8 mouse cellular contexts compared by ENCODE assay signal in genomic region chr11:67586231-67586994, GRCm38 (mm10).
A peak's percentile ranks its signal among the peaks of the same experiment; 100 is the strongest.
DNase-seq lines count a peak whose midpoint lies in the region; ATAC-seq lines count a peak whose summit lies in the region.

No protein-coding gene starts in this region.

- WGBS in liver, embryonic 15.5 days (ENCODE audit: insufficient replicate concordance): 39% methylated on average over 3 of the region's 3 CpGs
- 37% methylated on average over 3 of the region's 3 CpGs for WGBS in liver, embryonic 12.5 days (ENCODE audit: insufficient replicate concordance)
- 48% methylated on average over 3 of the region's 3 CpGs for WGBS in embryonic facial prominence, embryonic 12.5 days

- no peaks in the 10 kb centered on the region for H3K4me1 ChIP-seq in liver, embryonic 15.5 days (replicated peaks)
- H3K4me1 ChIP-seq in liver, embryonic 12.5 days: peaks cover 2% of the 10 kb centered on the region; the same call in 1 of the 2 replicates
- no peaks in the 10 kb centered on the region; the same call in 1 of the 2 replicates for H3K4me1 ChIP-seq in embryonic facial prominence, embryonic 12.5 days

- H3K9ac ChIP-seq in liver, embryonic 15.5 days: no peak overlapping the region
- H3K9ac ChIP-seq in liver, embryonic 12.5 days: no peak overlapping the region
- no peak overlapping the region for H3K9ac ChIP-seq in embryonic facial prominence, embryonic 12.5 days

- no peak overlapping the region for H3K4me2 ChIP-seq in liver, embryonic 15.5 days
- H3K4me2 ChIP-seq in liver, embryonic 12.5 days: no peak overlapping the region
- no peak overlapping the region for H3K4me2 ChIP-seq in embryonic facial prominence, embryonic 12.5 days (replicated peaks)

- no peak overlapping the region; the same call in 1 of the 2 replicates for H3K27ac ChIP-seq in liver, embryonic 15.5 days (replicated peaks)
- no peak overlapping the region for H3K27ac ChIP-seq in liver, embryonic 12.5 days
- peak overlapping the region; percentile 47; the same call in 1 of the 2 replicates for H3K27ac ChIP-seq in embryonic facial prominence, embryonic 12.5 days

- no peak for ATAC-seq in liver, embryonic 15.5 days (ENCODE audit: insufficient read depth)
- ATAC-seq in liver, embryonic 12.5 days: no peak
- ATAC-seq in embryonic facial prominence, embryonic 12.5 days (ENCODE audit: insufficient number of reproducible peaks, insufficient read depth, low FRiP score, low TSS enrichment): no peak
- 0 out of 2 replicates have a peak, but pooled peaks have one; percentile 16 for ATAC-seq in monocyte, adult 5-6 weeks (replicated peaks; ENCODE audit: insufficient number of reproducible peaks, low FRiP score, low TSS enrichment, poor library complexity, severe bottlenecking)

- no peaks in the 10 kb centered on the region for H3K36me3 ChIP-seq in liver, embryonic 15.5 days (replicated peaks)
- H3K36me3 ChIP-seq in liver, embryonic 12.5 days: no peaks in the 10 kb centered on the region
- H3K36me3 ChIP-seq in embryonic facial prominence, embryonic 12.5 days: no peaks in the 10 kb centered on the region

- no peaks in the 10 kb centered on the region for H3K9me3 ChIP-seq in liver, embryonic 15.5 days (replicated peaks)
- H3K9me3 ChIP-seq in liver, embryonic 12.5 days (replicated peaks): no peaks in the 10 kb centered on the region
- H3K9me3 ChIP-seq in embryonic facial prominence, embryonic 12.5 days: no peaks in the 10 kb centered on the region

- H3K27me3 ChIP-seq in liver, embryonic 15.5 days: no peaks in the 10 kb centered on the region
- H3K27me3 ChIP-seq in liver, embryonic 12.5 days (replicated peaks): no peaks in the 10 kb centered on the region; the same call in 1 of the 2 replicates
- no peaks in the 10 kb centered on the region for H3K27me3 ChIP-seq in embryonic facial prominence, embryonic 12.5 days

- intact Hi-C loops in heart, postnatal 25 days (cut with DNase I): no loop called here

- H3K4me3 ChIP-seq in liver, embryonic 15.5 days (replicated peaks): 0 out of 2 replicates have a peak overlapping the region, but pooled peaks have one; percentile 3
- H3K4me3 ChIP-seq in liver, embryonic 12.5 days: no peak overlapping the region
- H3K4me3 ChIP-seq in embryonic facial prominence, embryonic 12.5 days: no peak overlapping the region

- peak; percentile 66 for DNase-seq in heart, postnatal 25 days (ENCODE audit: low spot score)
- DNase-seq in kidney, adult 11 months: no peak
- no peak for DNase-seq in cerebellum, postnatal 4 days (ENCODE audit: low spot score in 2 of 2)
- no peak for DNase-seq in kidney, postnatal 10 days
